Mouse (Mus musculus): ENCODE results near the gene Tdrd12. TPM values are rescaled to one million over a fixed set of nuclear protein-coding genes. Genes with fewer than 3 reads are reported as not detected.
"Not testable (repeated sequence)": the region's sequence is repeated elsewhere in the genome, so short reads cannot be mapped to it uniquely, and the experiment has no call there.

Gene Tdrd12
- polyA plus RNA-seq, 1 experiment from 2014 or later: 0.59 TPM

DNA sequence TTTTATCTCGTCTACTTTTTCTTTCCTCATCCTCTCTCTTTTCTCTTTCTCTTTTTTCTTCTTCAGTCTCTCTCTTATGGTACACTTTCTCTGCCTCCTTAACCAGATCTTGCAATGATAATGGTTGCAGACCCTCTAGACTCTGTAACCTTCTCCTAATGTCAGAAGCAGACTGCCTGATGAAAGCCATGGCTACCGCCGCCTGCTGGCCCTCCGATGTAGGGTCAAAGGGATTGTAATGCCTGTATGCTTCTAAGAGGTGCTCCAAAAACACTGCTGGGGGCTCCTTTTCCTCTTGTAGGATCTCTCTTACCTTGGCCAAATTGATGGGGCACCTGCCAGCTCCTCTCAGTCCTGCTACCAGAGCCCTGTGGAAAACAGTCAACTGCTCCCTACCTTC, 32.2 kb upstream of the Tdrd12 start:
- ATAC-seq (ENCODE audit: low FRiP score); H3K4me3 ChIP-seq (replicated peaks); H3K27ac ChIP-seq (replicated peaks); H3K4me2 ChIP-seq; H3K9me3 ChIP-seq (replicated peaks); H3K4me1 ChIP-seq; H3K36me3 ChIP-seq; H3K27me3 ChIP-seq (replicated peaks); H3K9ac ChIP-seq (replicated peaks): not testable (repeated sequence)
- WGBS: 90% methylated on average over 4 of the region's 4 CpGs

- not testable (repeated sequence) for H3K27ac ChIP-seq (replicated peaks); H3K9ac ChIP-seq (replicated peaks); H3K27me3 ChIP-seq (replicated peaks); H3K4me1 ChIP-seq; H3K9me3 ChIP-seq (replicated peaks); H3K36me3 ChIP-seq; H3K4me3 ChIP-seq (replicated peaks); ATAC-seq (ENCODE audit: low FRiP score); H3K4me2 ChIP-seq
- WGBS: 79% methylated on average over 13 of the region's 13 CpGs
Measured at GRCm38 (mm10) chr7:35565965-35566364, 28.4 kb upstream of the Tdrd12 start.

DNA sequence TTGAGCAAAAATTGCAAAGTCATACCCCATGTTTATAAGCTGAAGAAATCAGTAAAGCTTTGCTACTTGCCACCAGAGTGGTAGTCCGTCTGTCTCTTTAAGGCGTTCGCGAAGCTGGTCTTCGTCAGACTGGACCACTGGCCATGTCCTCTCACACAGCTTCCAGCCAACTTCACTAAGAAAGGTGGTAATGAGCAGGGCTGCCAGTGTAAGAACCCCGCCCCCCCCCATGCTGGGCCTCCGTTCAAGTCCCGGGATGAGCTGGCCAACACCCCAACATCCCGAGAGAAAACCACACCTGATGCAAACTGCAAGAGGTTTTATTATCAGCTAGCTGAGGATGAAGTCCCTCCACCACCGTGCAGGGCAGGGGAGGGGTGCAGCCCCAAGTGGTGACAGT, 27.3 kb upstream of the Tdrd12 start:
- H3K4me3 ChIP-seq (replicated peaks); H3K27ac ChIP-seq (replicated peaks); H3K4me1 ChIP-seq; H3K9ac ChIP-seq (replicated peaks); H3K9me3 ChIP-seq (replicated peaks); ATAC-seq (ENCODE audit: low FRiP score); H3K4me2 ChIP-seq; H3K27me3 ChIP-seq (replicated peaks); H3K36me3 ChIP-seq: not testable (repeated sequence)
- 85% methylated on average over 10 of the region's 10 CpGs for WGBS

GRCm38 (mm10) chr7:35564067-35564865, 26.7 kb upstream of the Tdrd12 start:
- H3K9ac ChIP-seq (replicated peaks): no peak overlapping the region
- no peak for ATAC-seq (ENCODE audit: low FRiP score)
- no peaks in the 10 kb centered on the region for H3K36me3 ChIP-seq
- no peaks in the 10 kb centered on the region for H3K4me1 ChIP-seq
- H3K9me3 ChIP-seq (replicated peaks): no peaks in the 10 kb centered on the region
- no peak overlapping the region for H3K4me3 ChIP-seq (replicated peaks)
- no peak overlapping the region for H3K4me2 ChIP-seq
- WGBS: 93% methylated on average over 2 of the region's 2 CpGs
- H3K27ac ChIP-seq (replicated peaks): no peak overlapping the region
- H3K27me3 ChIP-seq (replicated peaks): no peaks in the 10 kb centered on the region

DNA sequence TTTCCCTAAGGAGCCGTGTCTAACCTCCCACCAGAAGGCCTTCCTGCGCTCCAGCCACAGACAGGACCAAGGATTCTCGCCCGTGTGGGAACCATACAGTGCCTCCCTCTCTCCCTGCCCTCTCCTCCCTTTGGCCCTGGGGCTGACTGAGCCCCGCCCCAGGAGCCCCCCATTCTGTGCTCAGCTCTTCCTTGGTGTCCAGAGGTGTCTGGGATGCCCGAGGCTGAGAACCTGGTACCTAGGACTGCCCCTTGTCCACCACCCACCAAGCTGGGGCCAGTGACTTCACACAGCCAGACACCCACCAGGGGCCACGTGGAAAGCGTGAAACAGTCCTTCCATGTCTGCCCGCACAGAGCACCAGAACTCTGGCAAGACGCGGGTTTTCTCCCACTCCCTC, 25.5 kb upstream of the Tdrd12 start:
- H3K9me3 ChIP-seq (replicated peaks): no peaks in the 10 kb centered on the region

GRCm38 (mm10) chr7:35559838-35560237, 22.3 kb upstream of the Tdrd12 start:
- no peaks in the 10 kb centered on the region for H3K36me3 ChIP-seq
- 90% methylated on average over 3 of the region's 3 CpGs for WGBS
- H3K4me2 ChIP-seq: no peak overlapping the region
- H3K27ac ChIP-seq (replicated peaks): no peak overlapping the region
- H3K9me3 ChIP-seq (replicated peaks): no peaks in the 10 kb centered on the region
- H3K4me3 ChIP-seq (replicated peaks): no peak overlapping the region
- H3K9ac ChIP-seq (replicated peaks): no peak overlapping the region
- ATAC-seq (ENCODE audit: low FRiP score): no peak
- peaks cover 7% of the 10 kb centered on the region for H3K4me1 ChIP-seq
- H3K27me3 ChIP-seq (replicated peaks): no peaks in the 10 kb centered on the region

More for the DNA sequence above, 25.5 kb upstream of the Tdrd12 start:
- no peak for ATAC-seq (ENCODE audit: low FRiP score)
- H3K4me1 ChIP-seq: no peaks in the 10 kb centered on the region
- no peak overlapping the region for H3K4me2 ChIP-seq
- H3K4me3 ChIP-seq (replicated peaks): no peak overlapping the region
- 82% methylated on average over 11 of the region's 11 CpGs for WGBS
- no peak overlapping the region for H3K27ac ChIP-seq (replicated peaks)
- no peaks in the 10 kb centered on the region for H3K36me3 ChIP-seq
- no peak overlapping the region for H3K9ac ChIP-seq (replicated peaks)
- H3K27me3 ChIP-seq (replicated peaks): no peaks in the 10 kb centered on the region

DNA sequence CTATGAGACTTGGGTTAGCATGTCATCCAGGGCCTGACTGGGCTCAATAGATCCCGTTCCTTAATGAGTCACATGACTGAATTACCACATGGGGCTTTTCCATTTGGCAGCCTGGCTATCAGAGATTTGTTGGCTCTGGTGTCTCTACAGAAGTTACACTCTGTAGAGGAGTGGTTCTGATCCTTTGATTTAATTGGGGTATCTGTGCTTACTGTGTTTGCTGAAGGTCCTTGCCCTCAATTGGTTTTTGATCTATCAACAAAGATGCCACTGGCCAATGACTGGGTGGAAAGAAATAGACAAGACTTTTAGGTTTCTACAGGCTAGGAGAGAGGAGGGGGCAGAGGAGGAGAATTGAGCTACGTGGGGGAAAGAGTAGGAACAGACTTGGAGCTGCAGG, 21.1 kb upstream of the Tdrd12 start:
- Histone ChIP-seq H3K36me3 (no peaks in the 10 kb centered on the region), H3K4me2 (no peak overlapping the region), H3K4me1 (peaks cover 15% of the 10 kb centered on the region), H3K9me3 (replicated peaks) (no peaks in the 10 kb centered on the region), H3K9ac (replicated peaks) (no peak overlapping the region), H3K4me3 (replicated peaks) (no peak overlapping the region), H3K27me3 (replicated peaks) (no peaks in the 10 kb centered on the region), H3K27ac (replicated peaks) (no peak overlapping the region)
- ATAC-seq (ENCODE audit: low FRiP score): no peak
- 59% methylated on average over 2 of the region's 2 CpGs for WGBS

GRCm38 (mm10) chr7:35557577-35557976, 20.0 kb upstream of the Tdrd12 start:
- Histone ChIP-seq H3K4me3 (replicated peaks) (no peak overlapping the region), H3K27ac (replicated peaks) (no peak overlapping the region), H3K27me3 (replicated peaks) (no peaks in the 10 kb centered on the region), H3K9ac (replicated peaks) (no peak overlapping the region), H3K9me3 (replicated peaks) (no peaks in the 10 kb centered on the region), H3K4me2 (no peak overlapping the region), H3K4me1 (peaks cover 18% of the 10 kb centered on the region), H3K36me3 (no peaks in the 10 kb centered on the region)
- ATAC-seq (ENCODE audit: low FRiP score): no peak
- 85% methylated on average over 3 of the region's 3 CpGs for WGBS

DNA sequence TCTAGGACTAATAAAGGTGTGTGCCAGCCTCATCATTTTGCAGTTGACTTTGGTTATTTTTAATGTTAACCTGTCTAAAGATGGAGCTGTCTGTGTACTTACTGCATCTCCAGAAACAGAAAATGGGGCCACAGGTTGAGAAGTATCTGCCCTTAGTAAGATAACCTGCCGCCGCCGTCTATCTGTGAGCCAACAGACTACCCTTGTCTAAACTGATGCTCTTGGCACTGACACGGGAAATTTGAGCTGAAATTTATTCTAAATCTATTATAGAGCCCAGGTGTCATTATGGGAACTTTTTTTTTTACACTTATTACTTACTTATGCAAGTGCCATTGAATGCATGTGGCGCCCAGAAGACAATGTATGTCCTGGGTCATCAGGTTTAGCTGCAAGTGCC, 19.4 kb upstream of the Tdrd12 start:
- WGBS: 87% methylated on average over 5 of the region's 5 CpGs
- Histone ChIP-seq H3K9me3 (replicated peaks) (no peaks in the 10 kb centered on the region), H3K36me3 (no peaks in the 10 kb centered on the region), H3K4me3 (replicated peaks) (no peak overlapping the region), H3K4me1 (peaks cover 18% of the 10 kb centered on the region), H3K27me3 (replicated peaks) (no peaks in the 10 kb centered on the region), H3K4me2 (no peak overlapping the region), H3K27ac (replicated peaks) (no peak overlapping the region), H3K9ac (replicated peaks) (no peak overlapping the region)
- no peak for ATAC-seq (ENCODE audit: low FRiP score)

GRCm38 (mm10) chr7:35556205-35556603, 18.7 kb upstream of the Tdrd12 start, which contains the start of gene Nudt19:
Nudt19 (minus strand) TSS chr7:35556304.
- peaks cover 2% of the 10 kb centered on the region; the same call in 1 of the 2 replicates for H3K36me3 ChIP-seq
- H3K9me3 ChIP-seq (replicated peaks): no peaks in the 10 kb centered on the region
- WGBS: 74% methylated on average over 4 of the region's 4 CpGs
- no peaks in the 10 kb centered on the region for H3K27me3 ChIP-seq (replicated peaks)
- H3K4me2 ChIP-seq: peak within 1 kb of the TSS; percentile 79
- peak within 1 kb of the TSS; percentile 82 for H3K4me3 ChIP-seq (replicated peaks)
- ATAC-seq (ENCODE audit: low FRiP score): no peak
- H3K9ac ChIP-seq (replicated peaks): peak within 1 kb of the TSS; percentile 92
- H3K27ac ChIP-seq (replicated peaks): peak within 1 kb of the TSS; percentile 96
- H3K4me1 ChIP-seq: peaks cover 18% of the 10 kb centered on the region

DNA sequence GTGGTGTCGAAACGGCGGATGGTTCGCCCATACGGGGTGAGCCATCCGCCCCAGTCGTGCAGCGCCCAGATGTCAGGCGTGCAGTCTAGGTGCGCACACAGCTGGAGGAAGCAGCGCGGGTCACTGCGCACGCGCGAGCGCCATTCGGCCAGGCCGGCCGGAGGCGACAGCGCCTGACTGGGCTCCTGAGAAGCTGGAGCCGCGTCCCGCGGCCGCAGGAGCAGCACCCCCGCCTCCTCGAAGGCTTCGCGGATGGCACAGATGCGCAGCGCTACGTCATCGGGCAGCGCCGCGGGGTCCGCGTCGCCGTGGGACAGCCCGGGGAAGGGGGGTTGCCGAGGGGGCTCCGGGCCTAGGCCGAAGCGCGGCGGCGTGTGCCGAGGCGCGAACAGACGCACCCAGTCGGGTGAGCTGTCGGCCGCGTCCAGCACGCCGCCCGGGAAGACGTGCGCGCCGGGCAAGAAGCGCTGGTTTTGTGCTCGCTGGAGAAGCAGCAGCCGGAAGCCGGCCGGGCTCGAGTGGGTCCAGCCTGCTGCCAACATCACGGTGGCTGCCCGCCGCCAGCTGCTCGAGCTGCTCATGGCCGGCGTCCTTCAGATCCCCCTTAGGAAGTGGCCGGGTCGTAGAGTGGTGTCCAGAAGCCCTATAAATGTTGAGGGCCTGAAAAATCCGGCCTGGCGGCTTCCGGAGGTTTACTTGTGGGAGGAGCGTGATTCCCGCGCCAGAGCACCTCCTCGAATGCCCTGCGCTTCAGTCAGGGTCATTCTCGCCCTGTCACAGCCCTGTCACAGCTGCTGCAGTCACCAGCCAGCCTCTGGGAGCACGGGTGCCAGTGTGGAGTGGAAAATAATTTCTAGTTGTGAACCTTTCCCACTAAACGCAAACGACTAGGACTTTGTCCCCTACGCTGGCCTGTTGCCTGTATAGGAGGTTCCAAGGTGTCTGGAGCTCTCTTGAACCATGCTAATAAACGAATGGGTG, 18.0 kb upstream of the Tdrd12 start:
- peak overlapping the region; percentile 79 for H3K4me2 ChIP-seq
- no peaks in the 10 kb centered on the region for H3K27me3 ChIP-seq (replicated peaks)
- peak overlapping the region; percentile 82 for H3K4me3 ChIP-seq (replicated peaks)
- peaks cover 7% of the 10 kb centered on the region for H3K36me3 ChIP-seq
- peak overlapping the region; percentile 92 for H3K9ac ChIP-seq (replicated peaks)
- H3K4me1 ChIP-seq: peaks cover 18% of the 10 kb centered on the region
- H3K27ac ChIP-seq (replicated peaks): peak overlapping the region; percentile 96
- H3K9me3 ChIP-seq (replicated peaks): no peaks in the 10 kb centered on the region
- peak; percentile 95 for ATAC-seq (ENCODE audit: low FRiP score)
- WGBS: under 1% methylated on average over 90 of the region's 93 CpGs
